Mouse (Mus musculus) heart, adult 8-10 months (tissue): ENCODE results near the gene Pbdc1. TPM values are rescaled to one million over a fixed set of nuclear protein-coding genes. Genes with fewer than 3 reads are reported as not detected.
"Not testable (repeated sequence)": the region's sequence is repeated elsewhere in the genome, so short reads cannot be mapped to it uniquely, and the experiment has no call there.

ENCODE experiments used
- DNase-seq: peaks from one replicate; pipeline ENCODE4 v3.0.0; 2022; ENCODE audit warnings: low spot score
- total RNA-seq, 4 experiments: library from RNA; stranded (reverse); gene quantifications; 2 replicates each; pipeline ENCODE4 v1.2.4; 2022

The Pbdc1 gene
- total RNA-seq: 1 to 10 TPM; 6.0 to 7.9 (median 7.3) TPM

GRCm38 (mm10) chrX:105079615-105080092 lies at the start of gene Pbdc1:
TSS of gene Pbdc1 (plus strand) at chrX:105079756.
- peak; percentile 86 for DNase-seq

GRCm38 (mm10) chrX:105037666-105038065 lies 41.9 kb upstream of the Pbdc1 start:
- DNase-seq: no peak

DNA sequence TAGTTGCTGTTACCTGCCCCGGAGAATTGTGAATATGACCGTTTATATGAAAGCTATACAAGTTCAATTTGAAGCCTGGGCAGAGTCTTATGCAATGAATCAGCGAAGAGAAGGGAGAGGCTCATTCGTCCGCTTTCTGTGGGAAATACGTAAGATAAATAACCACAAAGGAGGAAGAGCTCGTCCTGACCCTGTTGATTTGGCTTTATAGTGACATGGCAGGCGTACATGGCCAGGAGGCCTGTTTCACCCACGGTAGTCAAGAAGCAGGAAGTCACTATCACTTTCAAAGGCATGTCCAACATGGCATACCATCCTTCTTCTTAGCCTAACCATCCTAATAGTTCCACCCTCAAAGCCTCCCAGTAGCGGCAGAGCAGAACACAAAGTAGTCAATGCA lies 15.3 kb upstream of the Pbdc1 start:
- no peak for DNase-seq

GRCm38 (mm10) chrX:105064801-105065200 lies 14.8 kb upstream of the Pbdc1 start:
- DNase-seq: peak; percentile 4

DNA sequence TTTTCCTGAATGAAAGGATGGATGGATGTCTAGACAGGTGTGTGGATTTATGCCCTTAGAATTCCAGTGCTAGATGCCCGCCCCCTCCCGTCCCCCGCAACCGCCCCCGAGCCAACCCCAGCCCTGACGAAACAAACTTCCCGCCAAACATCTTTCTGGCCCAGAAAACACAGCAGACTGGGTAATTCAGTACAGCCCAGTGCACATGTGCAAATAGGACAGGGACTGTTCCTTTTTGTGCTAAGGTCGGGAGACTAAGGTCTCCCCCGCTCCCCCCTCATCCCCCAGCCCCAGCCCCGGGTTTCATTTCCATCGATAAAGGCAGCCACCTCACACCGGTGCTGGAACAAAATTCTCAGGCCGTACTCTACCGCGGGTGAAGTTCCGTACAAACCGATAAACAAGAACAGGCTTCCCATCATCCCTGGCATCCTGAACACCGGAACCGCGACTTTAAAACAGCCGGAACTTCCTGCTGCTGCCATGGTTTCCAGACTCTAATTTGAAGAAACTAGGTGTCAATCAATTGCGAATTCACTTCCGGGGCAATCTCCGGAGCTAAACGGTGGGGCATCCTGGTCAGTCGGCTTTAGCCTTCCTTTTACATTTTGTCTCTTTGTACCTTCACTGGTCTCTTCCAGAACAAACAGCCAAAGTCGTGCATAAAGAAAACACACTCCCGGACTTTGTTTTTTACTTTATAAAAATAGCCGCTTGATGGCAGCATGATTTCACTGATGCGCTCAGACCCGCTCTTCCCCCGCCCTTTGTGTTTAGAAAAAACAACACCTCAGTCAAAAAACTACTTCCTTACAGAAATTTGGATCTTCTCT lies 9.7 kb upstream of the Pbdc1 start:
- DNase-seq: peak; percentile 87

DNA sequence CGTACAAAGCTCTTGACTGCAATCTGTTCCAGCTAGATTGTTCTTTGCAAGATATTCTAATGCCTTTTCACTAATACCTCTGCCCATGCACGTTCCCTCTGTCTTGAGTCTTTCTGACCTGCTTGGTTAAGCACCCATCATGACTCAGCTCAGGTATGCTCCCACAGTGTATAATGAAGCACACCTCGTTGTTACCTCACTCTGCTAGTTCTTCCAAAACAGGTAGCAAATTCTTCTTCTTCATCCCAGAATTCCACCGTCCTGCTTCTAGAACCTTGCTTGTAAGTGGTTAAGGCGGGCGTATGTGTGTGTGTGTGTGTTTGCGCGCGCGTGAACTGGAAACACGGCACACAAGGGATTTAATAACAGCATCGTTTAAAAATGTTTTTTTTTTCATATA lies 405 bp upstream of the Pbdc1 start:
- peak; percentile 1 for DNase-seq

GRCm38 (mm10) chrX:105080096-105080495 lies 540 bp downstream of the Pbdc1 start:
- DNase-seq: no peak

DNA sequence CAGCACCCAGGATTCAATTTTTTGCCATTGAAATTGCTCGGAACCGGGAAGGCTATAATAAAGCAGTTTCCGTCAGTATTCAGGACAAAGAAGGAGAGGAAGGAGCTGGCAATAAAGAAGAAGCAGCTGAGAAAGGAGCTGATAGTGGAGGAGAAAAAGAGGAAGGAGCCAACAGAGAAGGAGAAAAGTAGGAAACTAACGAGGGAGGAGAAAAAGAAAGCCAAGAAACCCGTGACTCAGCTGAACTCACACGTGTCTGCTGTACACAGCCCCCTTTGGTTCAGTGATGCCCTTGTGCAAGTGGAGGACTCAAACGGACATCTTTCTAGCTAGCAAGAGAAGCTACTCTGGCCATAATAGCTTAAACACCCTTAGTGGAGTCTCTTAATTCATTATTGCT lies 3.5 kb downstream of the Pbdc1 start:
- not testable (repeated sequence) for DNase-seq

DNA sequence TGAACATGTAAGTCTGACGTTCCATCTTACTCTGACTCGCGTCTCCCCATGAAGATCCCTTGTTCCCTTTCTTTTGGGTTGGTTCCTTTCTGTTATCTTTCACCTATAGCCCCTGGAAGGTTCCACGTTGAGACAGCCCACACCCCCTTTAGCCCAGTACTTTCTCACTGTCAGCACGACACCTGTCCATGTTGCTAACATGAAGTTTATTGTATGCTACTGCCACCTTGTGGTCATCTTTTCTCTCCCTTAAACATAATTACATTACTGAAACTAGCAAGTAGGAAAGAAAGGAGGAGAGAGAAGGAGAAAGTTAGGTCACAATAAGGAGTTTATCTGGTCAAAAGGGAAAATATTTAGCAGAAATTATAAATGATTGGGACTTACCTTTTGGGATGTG lies 24.6 kb downstream of the Pbdc1 start:
- DNase-seq: peak; percentile 3

- no peak for DNase-seq
These were observed 35.4 kb downstream of the Pbdc1 start for GRCm38 (mm10) chrX:105114994-105115393.

DNA sequence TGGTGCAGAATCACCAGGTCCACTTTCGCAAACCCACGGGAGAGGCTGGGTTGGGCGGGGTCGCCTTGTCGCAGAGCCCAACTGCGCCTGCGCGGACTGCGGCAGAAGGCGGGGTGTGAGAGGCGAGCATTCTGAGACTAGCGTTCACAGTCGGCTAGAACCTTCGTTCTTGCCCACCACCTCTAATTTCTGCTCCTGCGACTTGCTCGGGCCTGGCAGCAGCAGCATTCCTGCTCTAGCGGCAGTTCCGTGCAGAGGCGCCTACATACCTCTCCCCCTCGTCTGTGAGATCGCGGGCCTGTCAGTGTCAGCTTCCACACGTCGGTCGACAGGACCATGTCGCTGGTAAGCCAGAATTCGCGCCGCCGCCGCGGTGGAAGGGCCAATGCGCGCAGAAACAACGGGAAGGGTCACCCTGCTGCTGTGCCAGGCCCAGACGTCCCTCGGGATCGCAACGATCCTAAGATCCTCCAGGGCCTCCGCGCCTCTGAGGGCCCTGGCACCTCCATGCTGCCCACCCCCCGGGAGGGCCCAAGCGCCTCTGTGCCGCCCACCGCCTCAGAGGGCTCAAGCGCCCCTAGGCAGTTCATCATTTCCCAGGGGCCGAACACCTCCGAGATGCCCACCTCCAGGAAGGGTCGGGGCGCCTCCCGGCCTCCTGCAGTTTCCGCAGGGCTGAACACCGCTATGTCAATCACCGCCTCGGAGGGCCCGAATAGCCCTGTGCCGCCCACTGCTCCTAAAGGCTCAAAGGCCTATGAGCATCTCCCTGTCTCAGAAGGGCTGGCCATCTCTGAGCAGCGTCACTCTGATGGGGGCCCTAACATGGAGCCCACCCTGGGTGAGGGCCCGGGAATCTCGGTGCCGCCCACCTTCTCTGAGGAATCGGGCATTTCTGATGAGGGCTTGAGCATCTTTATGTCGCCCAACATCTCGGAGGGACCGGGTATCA lies 41.0 kb downstream of the Pbdc1 start, which contains the start of gene Magee1:
Gene Magee1, plus strand, starts transcription at position 104 of the 952 bp plus-strand sequence.
- DNase-seq: peak; percentile 66

DNA sequence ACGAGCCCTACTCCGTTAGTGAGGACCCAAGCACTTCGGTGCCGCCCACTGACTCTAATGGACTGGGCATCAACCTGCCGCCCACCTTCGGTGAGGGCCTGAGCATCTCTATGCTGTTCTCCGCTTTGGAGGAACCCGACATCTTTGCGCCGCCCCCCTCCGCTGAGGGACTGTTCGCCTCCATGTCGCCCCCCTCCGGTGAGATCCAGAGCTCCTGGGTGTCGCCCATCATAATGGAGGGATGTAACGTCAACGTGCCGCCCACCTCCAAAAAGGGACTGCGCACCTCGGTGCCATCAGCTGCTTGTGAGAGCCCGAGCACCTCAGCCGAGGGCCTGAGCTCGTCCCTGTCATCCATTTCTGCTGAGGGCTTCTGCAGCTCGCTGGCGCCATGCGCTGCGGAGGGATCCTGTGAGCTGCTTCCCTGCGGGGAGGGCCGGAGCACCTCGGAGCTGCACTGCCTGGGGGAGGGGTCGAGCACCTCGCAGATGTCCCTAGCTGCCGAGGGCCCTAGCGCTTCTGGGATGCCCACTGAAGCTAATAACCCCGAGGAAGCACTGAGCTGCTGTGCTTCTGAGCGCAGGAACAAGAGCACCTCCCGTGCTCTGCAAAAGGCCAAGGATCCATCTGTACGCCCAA lies 41.8 kb downstream of the Pbdc1 start:
- DNase-seq: peak; percentile 52

DNA sequence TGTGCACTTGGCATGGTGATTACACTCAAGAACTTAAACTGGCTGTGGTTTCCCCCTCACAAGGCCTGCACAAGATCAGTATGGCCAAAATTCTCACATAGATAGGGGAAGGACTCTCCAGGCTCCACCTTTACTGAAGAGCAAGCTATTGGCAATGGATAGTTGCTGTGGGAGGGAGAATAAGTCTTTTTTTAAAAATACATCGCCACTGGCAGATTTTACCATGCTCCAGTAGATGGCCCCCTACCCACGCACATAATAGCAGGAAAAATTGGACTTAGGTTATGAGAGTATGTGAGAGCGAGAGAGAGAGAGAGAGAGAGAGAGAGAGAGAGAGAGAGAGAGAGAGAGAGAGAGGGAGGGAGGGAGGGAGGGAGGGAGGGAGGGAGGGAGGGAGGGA lies 45.3 kb downstream of the Pbdc1 start:
- DNase-seq: no peak

GRCm38 (mm10) chrX:105151872-105152461 lies 72.4 kb downstream of the Pbdc1 start:
- no peak for DNase-seq

DNA sequence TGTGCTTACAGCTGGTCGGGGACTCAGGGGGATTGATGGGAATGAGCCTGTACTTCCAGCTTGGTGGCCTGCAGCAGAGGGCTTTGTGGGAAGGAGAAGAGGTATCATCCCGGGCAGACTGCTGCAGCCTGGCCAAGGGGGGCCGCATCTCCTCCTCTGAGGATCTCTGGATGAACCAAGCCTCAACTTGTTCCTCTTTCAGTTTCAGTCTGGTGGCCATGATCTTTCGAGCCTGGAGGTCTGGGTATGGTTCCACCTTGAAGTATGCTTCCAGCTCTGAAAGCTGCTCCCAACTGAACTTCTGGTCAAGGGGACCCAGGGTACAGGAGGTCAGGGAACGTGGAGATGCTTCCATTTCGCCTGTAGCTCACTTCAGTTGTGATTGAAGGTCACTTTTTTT lies 85.5 kb downstream of the Pbdc1 start:
- DNase-seq: not testable (repeated sequence)

Other genes with a start within 250 kb of the Pbdc1 start
- gene Magee2, start 222.5 kb upstream of the Pbdc1 start, total RNA-seq: not detected
- gene Magee1, start 40.6 kb downstream of the Pbdc1 start, total RNA-seq: 1 to 10 TPM; 4.3 to 5.4 (median 4.8) TPM